Mouse (Mus musculus) stomach, postnatal 0 days (tissue): Measurements from ENCODE around the gene Ube2k. TPM values are rescaled to one million over a fixed set of nuclear protein-coding genes. Genes with fewer than 3 reads are reported as not detected.
"Not testable (repeated sequence)": the region's sequence is repeated elsewhere in the genome, so short reads cannot be mapped to it uniquely, and the experiment has no call there.

Experiments
- ATAC-seq: fragments of 200-750 bp; cut with Nextera tagmentation; 2 replicates; pipeline ENCODE4 v1.8.0; 2017; ENCODE audit not compliant: low FRiP score, low TSS enrichment
- DNase-seq: peaks from one replicate; pipeline ENCODE4 v3.0.0-alpha.2; 2016; ENCODE audit warnings: low spot score
- H3K27ac ChIP-seq: fragments of 300-500 bp; sonication (generic); replicated peaks from 2 replicates; pipeline ENCODE4 v1.5.1; 2014; ENCODE audit warnings: mild to moderate bottlenecking, control low read depth
- H3K27me3 ChIP-seq: fragments of 300-500 bp; sonication (generic); 2 replicates; pipeline ENCODE4 v1.6.1; 2014; ENCODE audit warnings: low read length; ENCODE audit not compliant: control insufficient read depth, insufficient read depth
- H3K36me3 ChIP-seq: fragments of 300-500 bp; sonication (generic); 2 replicates; pipeline ENCODE4 v1.6.1; 2014; ENCODE audit warnings: low read length, mixed read lengths; ENCODE audit not compliant: control insufficient read depth, insufficient read depth
- H3K4me1 ChIP-seq: fragments of 300-500 bp; sonication (generic); replicated peaks from 2 replicates; pipeline ENCODE4 v1.6.1; 2014; ENCODE audit warnings: antibody characterized with exemption; ENCODE audit not compliant: control insufficient read depth, insufficient read depth
- H3K4me2 ChIP-seq: fragments of 300-500 bp; sonication (generic); replicated peaks from 2 replicates; pipeline ENCODE4 v1.6.1; 2014; ENCODE audit warnings: low read depth, mild to moderate bottlenecking, control low read depth, moderate library complexity
- H3K4me3 ChIP-seq: fragments of 300-500 bp; sonication (generic); 2 replicates; pipeline ENCODE4 v1.5.1; 2014; ENCODE audit warnings: low read depth, low read length, control low read depth
- H3K9ac ChIP-seq: fragments of 300-500 bp; sonication (generic); 2 replicates; pipeline ENCODE4 v1.6.1; 2014; ENCODE audit warnings: mild to moderate bottlenecking, low read length, control low read depth, mixed read lengths
- H3K9me3 ChIP-seq: fragments of 300-500 bp; sonication (generic); 2 replicates; pipeline ENCODE4 v1.6.1; 2016; ENCODE audit warnings: low read length; ENCODE audit not compliant: control insufficient read depth
- CTCF ChIP-seq: IDR thresholded peaks from 2 replicates; pipeline ENCODE4 v1.5.1; 2016; ENCODE audit warnings: antibody characterized with exemption, low read depth, mild to moderate bottlenecking, moderate library complexity
- EP300 ChIP-seq: optimal IDR thresholded peaks from 2 replicates; pipeline ENCODE3; 2016; ENCODE audit warnings: antibody characterized with exemption
- WGBS: fragments of 180-500 bp; shearing (Covaris S2); extraction: QIAGEN DNeasy Blood & Tissue Kit; methylation state at CpG from one replicate; pipeline ENCODE4 v1.1.7; 2014; 5-methylcytosine and 5-hydroxymethylcytosine counted together
- polyA plus RNA-seq: library from polyadenylated mRNA; unstranded; fragments of >200 nt; fragmentation: Nextera tagmentation; extraction: Ambion mirVana; gene quantifications from 2 replicates; pipeline ENCODE4 v1.2.1, GENCODE M21; 2015

Ube2k gene
- polyA plus RNA-seq, 1 experiment from 2014 or later = 136 TPM

- DNase-seq (no peak), ATAC-seq (no peak)
- H3K9ac ChIP-seq = no peak overlapping the region
- H3K36me3 ChIP-seq = no peaks in the 10 kb centered on the region
- H3K4me3 ChIP-seq = no peak overlapping the region
- no peaks in the 10 kb centered on the region for H3K4me1 ChIP-seq
- no peaks in the 10 kb centered on the region for H3K27me3 ChIP-seq
- no peak overlapping the region for H3K27ac ChIP-seq
- no peak for TF ChIP-seq EP300
- peak; percentile 75 for TF ChIP-seq CTCF
- H3K9me3 ChIP-seq = no peaks in the 10 kb centered on the region
- no peak overlapping the region for H3K4me2 ChIP-seq
- WGBS = 57% methylated on average over 5 of the region's 5 CpGs
Measured at GRCm38 (mm10) chr5:65535457-65536067, 1.5 kb upstream of the Ube2k start.

GRCm38 (mm10) chr5:65536068-65536465 is 966 bp upstream of the Ube2k start:
- WGBS = 67% methylated on average over 10 of the region's 10 CpGs
- ATAC-seq, H3K27me3 ChIP-seq, DNase-seq, H3K36me3 ChIP-seq, H3K4me1 ChIP-seq, H3K9me3 ChIP-seq: not testable (repeated sequence)
- Histone ChIP-seq H3K4me2 (peak overlapping the region; percentile 66), H3K27ac (peak overlapping the region; percentile 99), H3K4me3 (peak overlapping the region; percentile 95), H3K9ac (peak overlapping the region; percentile 94)

- H3K4me2 ChIP-seq = peak overlapping the region; percentile 66
- no peaks in the 10 kb centered on the region for H3K27me3 ChIP-seq
- ATAC-seq = peak; percentile 73
- peak overlapping the region; percentile 94 for H3K9ac ChIP-seq
- TF ChIP-seq CTCF = no peak
- no peak for TF ChIP-seq EP300
- no peaks in the 10 kb centered on the region for H3K36me3 ChIP-seq
- no peaks in the 10 kb centered on the region for H3K4me1 ChIP-seq
- no peaks in the 10 kb centered on the region for H3K9me3 ChIP-seq
- WGBS = under 1% methylated on average over 35 of the region's 59 CpGs
- H3K27ac ChIP-seq = peak overlapping the region; percentile 99
- peak; percentile 82 for DNase-seq
- peak overlapping the region; percentile 95 for H3K4me3 ChIP-seq
Measured at GRCm38 (mm10) chr5:65537420-65538071, 513 bp downstream of the Ube2k start.

- Histone ChIP-seq H3K4me3 (peak overlapping the region; percentile 95), H3K9ac (peak overlapping the region; percentile 94), H3K36me3 (no peaks in the 10 kb centered on the region), H3K4me2 (peak overlapping the region; percentile 66), H3K27me3 (no peaks in the 10 kb centered on the region), H3K27ac (peak overlapping the region; percentile 99), H3K9me3 (no peaks in the 10 kb centered on the region), H3K4me1 (no peaks in the 10 kb centered on the region)
- 1% methylated on average over 4 of the region's 4 CpGs for WGBS
- no peak for ATAC-seq
- TF ChIP-seq EP300 (no peak), CTCF (no peak)
- DNase-seq = no peak
Measured at GRCm38 (mm10) chr5:65538121-65538520, 1.1 kb downstream of the Ube2k start.

GRCm38 (mm10) chr5:65538829-65539228 is 1.8 kb downstream of the Ube2k start:
- Histone ChIP-seq H3K27me3 (no peaks in the 10 kb centered on the region), H3K4me3 (no peak overlapping the region), H3K36me3 (no peaks in the 10 kb centered on the region), H3K27ac (no peak overlapping the region), H3K9me3 (no peaks in the 10 kb centered on the region), H3K4me2 (peak overlapping the region; percentile 23), H3K9ac (no peak overlapping the region), H3K4me1 (no peaks in the 10 kb centered on the region)
- TF ChIP-seq EP300 = no peak
- TF ChIP-seq CTCF = no peak
- WGBS = 20% methylated on average over 4 of the region's 4 CpGs
- DNase-seq (no peak), ATAC-seq (no peak)

GRCm38 (mm10) chr5:65539786-65540185 is 2.8 kb downstream of the Ube2k start:
- Histone ChIP-seq H3K27ac (no peak overlapping the region), H3K9ac (no peak overlapping the region), H3K27me3 (no peaks in the 10 kb centered on the region), H3K4me2 (no peak overlapping the region), H3K4me1 (no peaks in the 10 kb centered on the region), H3K4me3 (no peak overlapping the region), H3K9me3 (no peaks in the 10 kb centered on the region), H3K36me3 (no peaks in the 10 kb centered on the region)
- DNase-seq = no peak
- 86% methylated on average over 3 of the region's 3 CpGs for WGBS
- no peak for TF ChIP-seq CTCF
- no peak for TF ChIP-seq EP300
- no peak for ATAC-seq
